Mouse (Mus musculus): Measurements from ENCODE around the gene Olfr403. TPM values are rescaled to one million over a fixed set of nuclear protein-coding genes. Genes with fewer than 3 reads are reported as not detected.

Olfr403 gene
- 0.05 TPM for polyA plus RNA-seq (2017; shearing (Covaris generic))

GRCm38 (mm10) chr11:74185949-74186348 lies at the start of gene Olfr403:
Olfr403 (plus strand) TSS chr11:74186249.

GRCm38 (mm10) chr11:74153229-74153628 lies 32.8 kb upstream of the Olfr403 start, which contains the start of gene Olfr402:
Olfr402 (plus strand) TSS chr11:74153529.

GRCm38 (mm10) chr11:74211279-74211678 lies 25.2 kb downstream of the Olfr403 start, which contains the start of gene Olfr43:
Olfr43 (minus strand) TSS chr11:74211379.

Other genes with a start within 250 kb of the Olfr403 start
- not detected for gene Olfr23, start 249.6 kb upstream of the Olfr403 start, polyA plus RNA-seq (2017; shearing (Covaris generic))
- not detected for gene Olfr397, start 225.4 kb upstream of the Olfr403 start, polyA plus RNA-seq (2017; shearing (Covaris generic))
- 0.04 TPM for gene Olfr398, start 195.8 kb upstream of the Olfr403 start, polyA plus RNA-seq (2017; shearing (Covaris generic))
- gene Olfr139, start 129.7 kb upstream of the Olfr403 start, polyA plus RNA-seq (2017; shearing (Covaris generic)), result not detected
- gene Olfr399, start 129.6 kb upstream of the Olfr403 start, polyA plus RNA-seq (2017; shearing (Covaris generic)), result not detected
- not detected for gene Zfp616, start 116.3 kb upstream of the Olfr403 start, polyA plus RNA-seq (2017; shearing (Covaris generic))
- not detected for gene Olfr401, start 72.5 kb upstream of the Olfr403 start, polyA plus RNA-seq (2017; shearing (Covaris generic))
- not detected for gene Olfr402, start 32.7 kb upstream of the Olfr403 start, polyA plus RNA-seq (2017; shearing (Covaris generic))
- not detected for gene Olfr43, start 25.1 kb downstream of the Olfr403 start, polyA plus RNA-seq (2017; shearing (Covaris generic))
- not detected for gene Olfr406, start 73.6 kb downstream of the Olfr403 start, polyA plus RNA-seq (2017; shearing (Covaris generic))
- gene Olfr59, start 97.5 kb downstream of the Olfr403 start, polyA plus RNA-seq (2017; shearing (Covaris generic)), result not detected
- not detected for gene Olfr410, start 151.8 kb downstream of the Olfr403 start, polyA plus RNA-seq (2017; shearing (Covaris generic))
- not detected for gene Olfr411, start 166.4 kb downstream of the Olfr403 start, polyA plus RNA-seq (2017; shearing (Covaris generic))
- not detected for gene Olfr412, start 175.8 kb downstream of the Olfr403 start, polyA plus RNA-seq (2017; shearing (Covaris generic))